9 mouse cellular contexts compared by ENCODE assay signal in genomic region chr7:70367591-70368267, GRCm38 (mm10). TPM values are rescaled to one million over a fixed set of nuclear protein-coding genes. Genes with fewer than 3 reads are reported as not detected.
DNase-seq lines count a peak whose midpoint lies in the region; ATAC-seq lines count a peak whose summit lies in the region.
"Had no signal": no experiment of that assay in that cellular context is flagged by ENCODE, and none has a peak within 500 bp of the region (broad histone marks: within the 10 kb centered on the region; RNA-seq: fewer than 3 reads in every experiment).

No protein-coding gene starts in this region.

- H3K4me3 ChIP-seq in heart, embryonic 16.5 days (ENCODE audit: low read length): 0 out of 2 replicates have a peak overlapping the region, but pooled peaks have one; percentile 6
- H3K4me3 ChIP-seq in neural tube, embryonic 15.5 days (replicated peaks): peak overlapping the region; percentile 13

- no peak overlapping the region for H3K9ac ChIP-seq in heart, embryonic 16.5 days (ENCODE audit: low read length)
- H3K9ac ChIP-seq in neural tube, embryonic 15.5 days (replicated peaks): no peak overlapping the region

- no peaks in the 10 kb centered on the region for H3K9me3 ChIP-seq in heart, embryonic 16.5 days (replicated peaks; ENCODE audit: control insufficient read depth, low read length)
- H3K9me3 ChIP-seq in neural tube, embryonic 15.5 days (replicated peaks): no peaks in the 10 kb centered on the region

- H3K27me3 ChIP-seq in heart, embryonic 16.5 days (ENCODE audit: control insufficient read depth, insufficient read depth, low read length): peaks cover 78% of the 10 kb centered on the region
- peaks cover 41% of the 10 kb centered on the region for H3K27me3 ChIP-seq in neural tube, embryonic 15.5 days (replicated peaks)
- H3K27me3 ChIP-seq: Patski had no signal

- H3K36me3 ChIP-seq in heart, embryonic 16.5 days (ENCODE audit: control insufficient read depth, insufficient read depth): no peaks in the 10 kb centered on the region
- H3K36me3 ChIP-seq in neural tube, embryonic 15.5 days: no peaks in the 10 kb centered on the region

- DNase-seq in ovary, adult 18-20 months (ENCODE audit: low spot score): peak; percentile 29
- DNase-seq in ovary, postnatal 36 days (ENCODE audit: low spot score): no peak
- DNase-seq in kidney, postnatal 25 days: peak; percentile 83 to 88
- DNase-seq in left cerebral cortex, postnatal 14 days (ENCODE audit: low spot score in 2 of 2): no peak

- no peak for ATAC-seq in heart, embryonic 16.5 days (replicated peaks; ENCODE audit: extremely low read depth, insufficient read depth, low FRiP score)
- no peak for ATAC-seq in neural tube, embryonic 15.5 days (ENCODE audit: low FRiP score)
- no peak for ATAC-seq in monocyte, adult 5-6 weeks (replicated peaks; ENCODE audit: insufficient number of reproducible peaks, low FRiP score, low TSS enrichment, poor library complexity, severe bottlenecking)
- ATAC-seq in megakaryocyte progenitor cell, adult 5-6 weeks (replicated peaks; ENCODE audit: poor library complexity): no peak
- ATAC-seq: Patski had no signal

- WGBS in heart, embryonic 16.5 days: 25% methylated on average over 16 of the region's 16 CpGs
- WGBS in neural tube, embryonic 15.5 days: 14% methylated on average over 16 of the region's 16 CpGs

- no peak overlapping the region for H3K27ac ChIP-seq in heart, embryonic 16.5 days (ENCODE audit: low read length)
- 0 out of 2 replicates have a peak overlapping the region, but pooled peaks have one; percentile 35 for H3K27ac ChIP-seq in neural tube, embryonic 15.5 days (replicated peaks)

- peak overlapping the region; percentile 52 for H3K4me2 ChIP-seq in heart, embryonic 16.5 days (ENCODE audit: low read depth, low read length)
- peak overlapping the region; percentile 63 for H3K4me2 ChIP-seq in neural tube, embryonic 15.5 days

- intact Hi-C loops in left cerebral cortex, postnatal 14 days (cut with DNase I): no loop called here

- peaks cover 6% of the 10 kb centered on the region for H3K4me1 ChIP-seq in heart, embryonic 16.5 days (ENCODE audit: control insufficient read depth, insufficient read depth, low read length)
- peaks cover 25% of the 10 kb centered on the region for H3K4me1 ChIP-seq in neural tube, embryonic 15.5 days

RNA-seq across cellular contexts. Expression of gene Nr2f2, which starts 1.2 kb away (rescaled TPM):
- polyA plus RNA-seq in heart, embryonic 16.5 days (2015; fragmentation: Nextera tagmentation; extraction: Ambion mirVana): 15.4 and 20.0 TPM in 2 replicates
- polyA plus RNA-seq in neural tube, embryonic 15.5 days (2015; fragmentation: Nextera tagmentation; extraction: Ambion mirVana): 60.3 and 62.5 TPM in 2 replicates
- total RNA-seq in monocyte, adult 5-6 weeks (2017): not detected in 3 replicates
- total RNA-seq in megakaryocyte progenitor cell, adult 5-6 weeks (2015): not detected in 2 replicates
- total RNA-seq in megakaryocyte progenitor cell, adult 5-6 weeks (2017): not detected in 2 replicates
- 10 to 100 TPM; 36.7 to 46.6 TPM for total RNA-seq in left cerebral cortex, postnatal 14 days (2021)

Comparison
In these comparisons a context has a peak if more than half of its experiments do, and no peak if none do; other contexts are left out.
1. DNase-seq: peak in ovary, adult 18-20 months (single experiment) and kidney, postnatal 25 days (2 of 2); none in ovary, postnatal 36 days (single experiment) and left cerebral cortex, postnatal 14 days (0 of 2).
2. RNA of gene Nr2f2, which starts 1.2 kb away (total RNA-seq): 36.7 to 46.6 TPM in left cerebral cortex, postnatal 14 days; not detected in monocyte, adult 5-6 weeks and not detected in megakaryocyte progenitor cell, adult 5-6 weeks; every median in the first group is over 10 times any median in the second.